Mouse (Mus musculus) kidney, adult 2 months (tissue): ENCODE measurements around the gene Akap5.

Source experiments
- CTCF ChIP-seq: fragments of 200-500 bp; conservative IDR thresholded peaks from 2 replicates; pipeline ENCODE4 v1.5.1; 2011; ENCODE audit warnings: low read depth, mild to moderate bottlenecking, control low read depth, low read length, moderate library complexity, mixed read lengths; ENCODE audit not compliant: insufficient read depth, insufficient read length
- POLR2A ChIP-seq: fragments of 200-500 bp; IDR thresholded peaks from one replicate; pipeline ENCODE4 v1.6.1; 2011; ENCODE audit warnings: low read depth, low read length, control low read depth

GRCm38 (mm10) chr12:76375506-76375905 is 50.8 kb downstream of the Akap5 start:
- TF ChIP-seq CTCF (no peak), POLR2A (no peak)
